Mouse (Mus musculus) frontal cortex, postnatal 14 days (tissue): ENCODE measurements around the gene Hat1.
A peak's percentile ranks its signal among the peaks of the same experiment; 100 is the strongest.

Source experiments
- DNase-seq, 2 experiments: peaks; one replicate each; pipeline ENCODE4 v3.0.0; 2022; ENCODE audit warnings: low spot score in 2 of 2

The Hat1 gene

DNA sequence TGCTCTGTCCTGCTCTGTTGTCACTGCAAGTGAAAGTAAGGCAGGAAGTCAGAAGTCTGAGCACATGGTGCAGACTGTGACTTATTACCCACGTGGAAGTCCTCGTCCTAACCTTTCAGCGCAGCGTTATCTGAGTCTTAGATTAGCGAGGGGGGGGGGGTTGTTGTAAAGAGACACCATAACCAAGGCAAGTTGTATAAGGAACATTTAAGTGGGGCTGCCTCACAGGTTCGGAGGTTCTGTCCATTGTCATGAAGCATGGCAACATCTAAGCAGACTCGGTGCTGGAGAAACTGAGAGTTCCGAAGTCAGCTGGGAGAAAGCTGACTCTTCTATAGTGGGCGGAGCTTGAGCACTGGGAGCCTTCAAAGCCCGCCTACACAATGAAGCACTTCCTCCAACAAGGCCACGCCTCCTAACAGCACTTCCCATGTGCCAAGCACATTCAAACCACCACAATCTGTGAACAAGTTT, 12.3 kb upstream of the Hat1 start:
- no peak for DNase-seq

DNA sequence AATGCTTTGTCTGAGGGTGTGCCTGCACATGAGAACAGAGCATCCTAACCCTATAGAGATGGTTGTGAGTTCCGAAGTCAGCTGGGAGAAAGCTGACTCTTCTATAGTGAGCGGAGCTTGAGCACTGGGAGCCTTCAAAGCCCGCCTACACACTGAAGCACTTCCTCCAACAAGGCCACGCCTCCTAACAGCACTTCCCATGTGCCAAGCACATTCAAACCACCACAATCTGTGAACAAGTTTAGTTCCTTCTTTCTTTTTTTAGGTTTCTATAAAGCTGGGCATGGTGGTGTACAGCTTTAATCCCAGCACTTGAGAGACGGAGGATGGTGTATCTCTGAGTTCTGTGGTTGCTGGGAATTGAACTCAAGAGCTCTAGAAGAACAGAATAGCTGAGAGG, 11.3 kb upstream of the Hat1 start:
- DNase-seq: no peak

DNA sequence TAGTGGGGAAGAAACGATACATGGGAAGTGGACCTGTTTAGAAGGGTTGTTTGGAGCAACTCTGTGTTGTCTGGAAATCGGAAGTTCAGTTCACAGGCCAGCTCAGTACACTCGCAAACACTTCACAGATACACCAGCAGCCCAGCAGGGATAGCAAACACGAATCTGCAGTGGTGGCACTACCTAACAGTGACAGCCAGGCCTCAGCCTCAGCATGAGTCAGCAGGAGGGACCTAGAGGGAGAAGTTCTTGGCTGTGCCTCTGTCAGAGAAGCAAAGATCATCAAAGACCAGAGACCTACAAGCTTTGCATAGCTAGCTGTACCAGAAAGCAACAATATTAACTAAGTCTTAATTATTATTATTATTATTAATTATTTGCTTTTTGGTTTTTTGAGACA, 6.8 kb upstream of the Hat1 start:
- DNase-seq: no peak

DNA sequence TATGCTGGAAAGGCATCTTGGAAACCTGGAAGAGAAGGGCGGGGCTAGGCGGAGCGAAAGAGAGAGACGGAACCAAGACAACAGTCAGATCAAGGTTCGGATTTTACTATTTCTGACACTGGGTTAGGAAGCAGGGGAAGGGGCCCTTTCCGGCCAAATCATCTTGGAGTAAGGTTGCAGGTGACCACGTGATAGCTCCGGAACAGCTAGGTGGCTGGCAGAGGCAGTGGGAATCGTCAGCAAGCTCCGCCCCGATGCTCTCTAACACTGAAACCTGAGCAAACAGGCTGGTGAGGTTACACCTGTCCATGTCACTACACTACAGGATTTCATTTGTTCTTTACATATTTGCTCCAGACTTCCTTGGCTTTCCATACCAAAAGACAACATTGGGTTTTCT, 4.9 kb upstream of the Hat1 start:
- DNase-seq: no peak

DNA sequence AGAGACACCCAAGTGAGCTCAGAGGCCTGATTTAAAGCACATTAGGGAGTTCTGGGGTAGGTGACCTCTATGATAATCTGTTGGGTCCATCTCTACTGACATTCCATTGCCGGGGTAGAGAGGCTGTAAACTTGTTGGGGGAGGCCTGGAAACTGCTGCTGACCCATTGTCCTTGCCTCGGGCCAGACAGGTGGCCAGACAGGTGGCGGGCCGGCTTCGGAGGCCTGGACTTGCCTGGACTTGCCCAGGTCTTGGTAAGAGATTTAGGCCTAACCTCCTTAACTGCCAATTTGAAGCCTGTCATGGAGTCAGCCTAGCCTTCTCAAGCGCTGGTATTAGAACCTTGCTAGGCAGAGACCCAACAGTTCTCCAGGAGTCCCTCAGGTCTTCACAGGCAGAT, 992 bp upstream of the Hat1 start:
- DNase-seq: no peak

DNA sequence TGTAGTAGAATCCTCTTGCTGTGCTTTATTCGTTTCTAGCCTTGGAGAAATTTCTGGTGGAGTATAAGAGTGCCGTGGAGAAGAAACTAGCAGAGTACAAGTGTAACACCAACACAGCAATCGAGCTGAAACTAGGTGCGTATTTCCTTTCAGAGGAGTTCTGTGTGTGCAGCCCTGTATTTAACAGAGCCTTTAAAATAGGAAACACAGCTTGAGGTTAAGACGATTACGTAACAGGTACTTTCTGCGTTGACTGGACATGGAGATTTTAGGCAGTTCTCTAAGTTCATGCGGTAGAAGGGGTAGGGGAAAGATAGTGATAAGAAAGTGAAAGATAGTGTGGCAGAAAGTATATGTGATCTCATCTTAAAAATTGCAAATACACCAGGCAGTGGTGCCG, 1.1 kb downstream of the Hat1 start:
- no peak for DNase-seq

DNA sequence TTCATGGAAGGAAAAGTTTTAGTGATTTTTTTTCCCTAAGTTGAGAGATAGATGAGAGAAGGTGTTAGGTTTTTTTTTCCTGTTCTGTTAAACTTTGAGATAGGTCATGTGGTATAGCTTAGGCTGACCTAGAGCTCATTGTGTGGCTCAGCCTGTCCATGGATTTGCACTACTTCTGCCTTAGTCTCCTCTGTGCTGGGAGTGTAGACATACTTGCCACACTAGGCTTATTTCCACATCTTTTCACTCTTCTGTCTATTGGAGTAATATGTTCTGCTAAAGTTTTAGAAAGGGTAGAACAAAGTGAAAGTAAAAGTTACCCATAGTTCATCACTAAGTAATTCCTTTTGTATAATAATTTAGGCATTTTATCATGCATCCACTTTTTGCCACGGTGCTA, 16.9 kb downstream of the Hat1 start:
- no peak for DNase-seq

DNA sequence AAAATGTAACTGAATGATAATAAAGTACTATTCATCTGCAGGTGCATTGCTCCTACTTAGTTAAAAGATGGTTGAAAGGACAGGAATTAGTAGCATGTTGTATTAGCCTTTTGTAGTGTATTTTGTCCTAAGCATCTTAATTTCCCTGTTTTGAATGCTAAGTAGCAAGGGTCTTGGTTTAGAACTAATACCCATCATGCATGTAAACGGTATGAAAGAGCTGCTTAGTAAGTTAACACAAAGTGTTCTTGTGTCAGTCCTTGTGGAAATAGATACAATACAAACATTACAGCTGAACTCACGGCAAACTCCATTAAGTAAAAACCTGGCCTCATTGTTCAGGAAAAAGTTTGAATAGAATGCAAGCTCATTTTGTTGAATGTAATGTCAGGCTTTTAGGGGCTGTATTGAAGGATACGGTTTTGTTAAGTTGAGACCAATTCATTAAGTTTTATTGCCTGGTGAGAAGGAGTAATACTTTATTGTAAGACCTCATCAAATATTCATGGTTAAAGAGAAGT, 30.1 kb downstream of the Hat1 start:
- DNase-seq: no peak

DNA sequence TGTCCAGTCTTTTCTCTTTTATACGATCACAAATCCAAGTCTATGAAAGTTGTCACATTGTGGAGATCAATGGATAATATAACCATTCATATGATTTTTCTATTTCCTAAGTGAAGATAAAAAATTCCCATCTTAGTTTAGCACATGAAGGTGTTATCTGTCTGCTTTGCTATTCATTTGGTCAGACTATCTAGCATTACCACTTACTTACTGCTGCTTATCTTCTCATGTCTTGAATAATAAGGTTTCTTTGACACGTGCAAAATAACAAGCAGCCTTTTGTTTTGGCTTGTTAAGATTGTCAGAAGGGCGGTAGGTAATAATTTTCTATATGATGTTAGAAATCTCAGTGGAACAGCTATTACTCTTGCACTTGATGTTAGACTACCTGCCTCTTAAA, 30.6 kb downstream of the Hat1 start:
- DNase-seq: no peak

DNA sequence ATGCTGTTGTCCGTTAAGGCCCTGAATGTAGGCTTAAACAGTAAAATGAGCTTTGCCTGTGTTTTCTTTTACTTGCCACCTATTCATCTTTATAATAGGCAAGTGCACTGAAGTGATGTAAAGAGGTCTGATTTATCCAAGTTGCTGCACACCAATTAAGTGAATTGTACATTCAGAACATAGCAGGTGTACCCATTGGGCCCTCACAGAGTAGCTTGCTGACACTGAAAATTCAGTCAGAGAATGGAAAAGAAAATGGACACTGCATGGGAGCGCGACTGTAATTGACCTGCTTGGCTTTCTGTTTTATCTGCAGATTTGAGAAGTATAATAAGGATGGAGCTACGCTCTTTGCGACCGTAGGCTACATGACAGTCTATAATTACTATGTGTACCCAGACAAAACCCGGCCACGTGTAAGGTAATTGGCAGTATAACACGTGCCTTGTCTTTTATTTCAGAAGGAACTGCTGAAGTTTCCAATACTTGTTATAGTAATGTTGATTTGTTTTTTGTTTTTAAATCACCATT, 32.2 kb downstream of the Hat1 start:
- DNase-seq: no peak

DNA sequence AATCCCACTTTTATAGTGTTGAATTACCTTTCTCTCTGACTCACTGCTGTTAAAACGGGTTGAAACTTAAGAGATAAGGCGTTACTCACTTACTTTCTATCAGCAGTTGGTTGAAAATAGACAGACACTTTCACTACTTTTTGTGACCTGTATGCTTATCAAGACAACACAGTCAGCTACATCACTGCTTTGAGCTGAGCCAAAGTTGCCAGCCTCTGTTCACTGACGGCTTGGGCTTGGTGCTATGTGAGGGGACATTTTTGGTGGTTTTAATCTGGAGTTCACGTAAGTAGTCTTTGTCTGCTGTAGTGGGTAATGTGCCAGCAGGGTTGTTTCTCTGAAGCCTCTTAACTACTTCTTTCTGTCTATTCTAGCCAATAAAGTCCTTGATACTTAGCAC, 35.8 kb downstream of the Hat1 start:
- DNase-seq: no peak

DNA sequence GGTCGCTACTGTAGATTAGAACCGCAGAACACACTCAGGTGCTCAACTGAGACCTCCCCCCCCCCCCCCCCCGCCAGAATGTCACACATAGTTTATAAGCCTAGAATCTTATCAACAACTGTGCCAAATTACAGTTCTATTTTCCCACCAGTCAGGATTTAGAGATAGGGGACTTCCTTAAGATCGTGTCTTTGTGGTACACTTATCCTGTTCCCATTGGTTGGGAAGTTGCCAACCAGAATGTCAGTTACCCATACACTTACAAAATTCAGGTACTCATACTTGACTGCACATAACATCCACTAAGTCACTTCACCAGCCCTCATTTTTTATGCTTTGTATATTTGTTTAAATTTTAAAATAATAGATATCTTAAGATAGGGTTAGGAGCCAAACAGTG, 46.7 kb downstream of the Hat1 start:
- no peak for DNase-seq

DNA sequence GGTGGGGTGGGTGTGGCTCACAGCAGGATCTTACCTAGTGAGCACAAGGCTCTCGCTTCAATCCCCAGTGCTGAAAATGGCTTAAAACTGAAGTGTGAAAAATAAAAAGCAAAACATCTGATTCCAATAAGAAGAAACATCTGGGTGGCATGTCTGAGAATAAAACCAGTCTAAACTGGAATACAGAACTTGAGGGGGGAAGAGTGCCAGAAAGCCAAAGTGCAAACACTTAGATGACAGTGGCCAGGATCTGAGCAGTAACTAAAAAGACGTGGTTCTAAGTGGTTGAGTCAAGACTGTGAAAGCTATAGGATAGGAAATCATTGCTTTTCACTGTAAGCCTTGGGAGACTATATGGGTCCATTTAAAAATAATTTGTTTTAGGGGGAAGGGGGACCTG, 54.6 kb downstream of the Hat1 start:
- DNase-seq: no peak

DNA sequence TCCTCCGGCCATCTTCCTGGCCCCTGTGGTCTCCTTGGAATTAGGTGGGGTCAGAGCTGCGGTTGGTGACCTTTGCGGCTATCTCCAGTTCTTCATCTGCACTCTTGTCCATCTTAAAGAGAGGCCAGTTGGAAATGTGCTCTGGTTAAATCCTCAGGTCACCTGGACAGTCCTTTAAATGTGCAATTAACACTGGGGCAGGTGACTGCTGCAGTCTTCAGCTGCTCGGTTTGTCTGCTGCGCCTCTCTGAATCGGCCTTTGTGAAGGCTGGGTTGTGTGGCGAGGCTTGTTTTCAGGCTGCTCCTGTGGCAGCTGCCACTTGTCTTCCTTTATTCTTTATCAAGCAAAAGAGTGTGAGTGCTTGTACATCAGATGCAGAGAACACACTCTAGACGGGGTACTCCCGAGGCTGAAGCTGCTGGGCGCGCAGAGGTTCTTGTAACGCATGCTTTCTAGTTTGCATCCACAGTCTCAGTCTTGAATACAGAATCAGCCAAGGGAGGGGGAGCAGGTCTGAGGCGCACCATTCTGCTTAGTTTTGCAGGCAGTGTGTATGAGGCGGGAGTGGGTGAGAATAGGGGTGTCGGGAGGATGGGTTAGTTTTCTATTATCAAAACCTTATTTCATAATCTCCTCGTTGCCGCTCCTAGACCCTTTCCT, 56.9 kb downstream of the Hat1 start:
- no peak for DNase-seq

DNA sequence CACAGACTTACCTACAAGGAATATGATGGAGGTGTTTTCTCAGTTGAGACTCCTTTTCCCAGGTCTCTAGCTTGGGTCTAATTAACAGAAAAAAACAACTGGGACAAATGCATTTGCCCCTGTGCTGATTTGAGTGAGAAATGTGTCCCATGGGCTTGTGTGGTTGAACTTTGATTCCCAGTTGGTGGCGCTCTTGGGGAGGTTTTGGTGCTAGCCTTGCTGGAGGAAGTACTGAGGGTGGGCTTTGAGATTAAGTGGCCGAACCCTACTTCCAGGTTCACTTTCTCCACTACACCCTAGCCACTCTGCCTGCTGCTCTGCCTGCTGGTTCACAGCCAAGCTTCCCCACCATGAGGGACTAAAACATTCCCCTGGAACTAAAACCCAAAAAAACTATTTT, 60.8 kb downstream of the Hat1 start:
- DNase-seq: no peak

DNA sequence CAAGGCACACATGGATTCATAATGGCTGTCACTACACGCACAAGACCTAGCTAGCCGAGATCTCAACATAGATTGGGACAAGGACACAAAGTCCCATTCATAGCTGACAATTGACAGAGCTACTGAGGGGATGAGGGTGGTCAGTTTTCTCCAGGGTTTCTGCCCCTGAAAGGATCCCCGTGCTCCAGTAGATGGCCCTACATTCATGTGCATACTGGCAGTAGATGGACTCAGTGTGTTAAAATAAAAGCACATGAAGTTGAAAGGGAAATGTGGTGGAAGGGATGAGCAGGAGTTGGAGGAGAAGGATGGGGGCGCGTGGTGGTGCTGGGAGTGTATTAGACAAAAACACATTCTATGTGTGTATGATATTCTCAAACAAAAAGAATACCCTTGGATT, 63.0 kb downstream of the Hat1 start:
- DNase-seq: no peak

DNA sequence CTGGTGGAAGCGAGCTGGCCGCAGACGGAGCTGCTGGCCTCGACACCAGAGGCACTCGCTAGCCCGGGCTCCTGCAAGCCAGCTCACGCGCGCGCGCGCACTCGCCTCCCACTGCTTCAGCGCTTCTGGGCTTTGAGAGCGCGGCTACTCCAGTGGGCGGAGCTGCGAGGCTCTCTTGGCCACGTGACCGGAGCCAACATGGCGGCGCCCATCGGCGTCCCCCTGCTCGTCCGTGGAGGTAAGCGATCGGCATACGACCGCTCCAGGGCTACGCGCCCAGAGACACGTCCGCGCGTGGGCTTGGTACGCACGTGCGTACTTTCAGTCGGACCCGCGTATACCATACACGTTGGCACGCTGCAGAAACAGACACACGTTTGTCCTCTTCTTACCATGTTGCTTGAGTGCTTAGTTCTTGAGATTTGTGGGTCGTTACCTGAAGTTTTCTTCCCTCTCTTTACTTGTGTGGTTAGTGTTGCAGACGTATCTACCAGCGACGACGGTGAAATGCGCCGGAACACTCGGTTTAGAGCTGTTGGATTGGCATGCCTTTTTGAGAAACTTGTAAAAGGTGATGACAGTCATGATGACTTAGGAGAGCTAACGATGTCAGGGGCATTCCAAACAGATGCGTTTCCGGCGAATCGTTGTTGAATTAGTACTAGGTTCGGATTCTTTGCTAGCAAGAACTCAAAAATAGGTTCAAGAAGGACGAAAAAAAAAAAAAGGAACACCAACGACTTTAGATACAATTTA, 64.6 kb downstream of the Hat1 start, which contains the start of gene Metap1d:
Gene Metap1d (plus strand): TSS at position 116 of the 756 bp plus-strand sequence.
- DNase-seq: peak; percentile 87 to 92

DNA sequence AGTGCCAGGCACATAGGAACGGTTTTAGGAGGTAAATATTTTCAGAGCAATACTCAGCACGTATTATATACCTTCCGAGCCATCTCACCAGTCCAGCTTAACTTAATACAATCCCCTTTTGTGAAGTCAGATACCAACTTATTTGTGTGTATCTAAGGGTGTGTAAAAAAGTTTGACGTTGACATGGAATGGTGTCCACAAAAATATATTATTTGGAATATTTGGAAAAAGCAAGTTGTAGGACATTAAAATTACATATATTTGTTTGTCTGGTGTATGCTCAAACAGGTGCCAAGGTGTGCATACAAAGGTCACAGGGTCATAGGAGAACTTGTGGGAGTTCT, 65.1 kb downstream of the Hat1 start:
- no peak for DNase-seq

DNA sequence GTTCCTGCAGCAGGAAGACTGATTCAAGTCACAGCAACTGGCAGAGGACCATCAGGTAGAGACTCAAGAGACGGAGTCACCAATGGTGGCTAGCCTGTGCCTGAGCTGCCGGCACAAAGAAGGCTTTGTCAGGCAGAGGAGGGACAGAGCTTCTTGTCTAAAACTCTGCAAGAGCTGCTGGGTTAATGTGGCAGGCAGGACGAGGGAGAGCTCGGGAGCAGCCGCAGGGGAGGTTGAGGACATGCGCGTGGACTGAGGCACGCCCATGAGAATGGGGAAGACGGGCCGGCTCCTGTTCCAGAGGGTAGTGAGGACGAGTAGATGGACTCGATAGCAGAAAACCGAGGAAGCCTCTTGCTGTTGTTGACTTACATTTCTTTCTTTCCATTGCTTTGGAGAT, 69.9 kb downstream of the Hat1 start:
- no peak for DNase-seq

DNA sequence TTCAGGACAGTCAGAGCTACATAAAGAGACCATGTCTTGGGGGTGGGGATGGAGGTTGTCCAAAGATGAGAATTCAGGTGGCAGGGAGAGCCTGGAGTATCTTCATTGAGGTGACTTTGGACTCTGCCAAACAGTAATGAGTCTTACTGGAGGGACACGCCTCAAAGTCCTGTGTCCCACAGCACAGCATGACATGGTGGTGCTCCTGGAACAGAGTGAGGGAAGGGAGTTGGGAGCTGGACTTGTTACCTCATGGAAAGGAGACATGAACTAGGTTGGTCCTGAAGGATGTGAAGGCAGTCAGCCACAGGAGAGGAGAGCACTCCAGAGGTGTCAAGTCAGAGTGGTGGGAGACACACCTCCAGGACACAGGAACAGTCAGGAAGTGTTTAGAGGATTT, 70.9 kb downstream of the Hat1 start:
- no peak for DNase-seq

DNA sequence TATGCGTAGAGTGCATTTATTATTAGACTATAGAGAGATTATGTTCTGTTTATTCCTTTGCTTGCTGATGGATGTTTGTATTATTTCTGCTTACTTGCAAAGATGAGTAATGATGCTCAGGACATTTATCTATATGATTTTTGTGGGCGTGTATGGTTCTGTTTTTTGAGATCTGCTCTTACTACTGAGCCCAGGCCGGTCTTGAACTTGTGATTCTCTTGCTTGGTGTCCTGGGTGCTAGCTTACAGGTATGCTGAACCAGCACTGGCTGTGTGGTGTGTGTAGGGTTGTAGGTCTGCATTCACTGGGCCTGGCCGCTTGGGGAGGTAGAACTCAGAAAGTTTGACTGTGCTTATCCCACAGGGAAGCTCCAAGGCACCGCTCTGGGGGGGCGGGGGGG, 72.4 kb downstream of the Hat1 start:
- DNase-seq: no peak

DNA sequence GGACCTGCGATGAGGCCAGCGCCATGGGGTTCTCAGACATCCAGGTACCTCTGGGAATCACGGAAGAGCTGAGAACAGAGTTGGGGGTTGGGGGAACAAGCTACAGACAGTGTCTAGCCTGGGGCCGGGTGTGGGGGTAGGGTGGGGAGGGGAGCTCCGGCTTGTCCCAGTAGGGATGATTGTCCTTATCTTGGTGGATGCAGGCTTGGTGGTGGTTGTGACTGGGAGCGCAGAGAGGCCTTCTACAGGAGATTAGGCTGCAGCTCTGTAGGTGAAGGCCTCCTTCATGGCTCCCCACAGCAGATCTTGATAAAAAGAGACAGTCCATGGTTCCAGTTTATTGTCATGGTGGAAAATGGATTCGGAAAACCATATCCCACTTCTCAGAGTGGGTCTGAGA, 72.8 kb downstream of the Hat1 start:
- DNase-seq: no peak

DNA sequence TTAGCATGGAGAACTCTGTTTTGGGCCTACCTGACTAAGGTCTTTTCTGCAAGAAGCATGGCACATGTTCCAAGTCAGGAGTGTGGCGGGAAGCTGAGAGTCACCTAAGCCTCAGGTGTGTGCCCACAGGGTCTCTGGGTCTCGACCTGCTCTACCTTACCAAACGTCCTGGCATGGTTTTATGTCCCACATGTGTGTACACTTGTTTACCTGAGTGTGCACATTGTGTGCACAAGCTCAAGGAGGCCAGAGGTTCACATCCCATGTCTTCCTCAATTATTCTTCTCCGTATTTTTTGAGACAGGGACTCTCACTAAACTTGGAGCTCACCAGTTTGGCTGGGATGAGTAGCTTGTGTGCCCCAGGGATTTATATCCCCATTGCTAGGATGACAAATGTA, 73.3 kb downstream of the Hat1 start:
- no peak for DNase-seq
